Mouse (Mus musculus) kidney, embryonic 14.5 days (tissue): ENCODE results near the gene Id3. TPM values are rescaled to one million over a fixed set of nuclear protein-coding genes. Genes with fewer than 3 reads are reported as not detected.

ENCODE experiments used
- ATAC-seq: fragments of 200-750 bp; cut with Nextera tagmentation; 2 replicates; pipeline ENCODE4 v1.8.0; 2017; ENCODE audit warnings: moderate number of reproducible peaks, mild to moderate bottlenecking, moderate TSS enrichment, moderate library complexity; ENCODE audit not compliant: low FRiP score, low TSS enrichment
- H3K27ac ChIP-seq: fragments of 300-500 bp; sonication (generic); 2 replicates; pipeline ENCODE4 v1.5.1; 2014; ENCODE audit warnings: low read depth, mild to moderate bottlenecking, low read length, moderate library complexity, mixed read lengths
- H3K27me3 ChIP-seq: fragments of 300-500 bp; sonication (generic); 2 replicates; pipeline ENCODE4 v1.6.1; 2014; ENCODE audit warnings: mild to moderate bottlenecking, low read length; ENCODE audit not compliant: control insufficient read depth, insufficient read depth
- H3K36me3 ChIP-seq: fragments of 300-500 bp; sonication (generic); 2 replicates; pipeline ENCODE4 v1.6.1; 2014; ENCODE audit warnings: low read length, mixed read lengths; ENCODE audit not compliant: control insufficient read depth, insufficient read depth
- H3K4me1 ChIP-seq: fragments of 300-500 bp; sonication (generic); 2 replicates; pipeline ENCODE4 v1.6.1; 2014; ENCODE audit warnings: low read length, mixed read lengths; ENCODE audit not compliant: control insufficient read depth, insufficient read depth
- H3K4me2 ChIP-seq: fragments of 300-500 bp; sonication (generic); replicated peaks from 2 replicates; pipeline ENCODE4 v1.6.1; 2014; ENCODE audit warnings: low read depth, mild to moderate bottlenecking, low read length
- H3K4me3 ChIP-seq: fragments of 300-500 bp; sonication (generic); 2 replicates; pipeline ENCODE4 v1.5.1; 2014; ENCODE audit warnings: mild to moderate bottlenecking, low read length
- H3K9ac ChIP-seq: fragments of 300-500 bp; sonication (generic); 2 replicates; pipeline ENCODE4 v1.6.1; 2014; ENCODE audit warnings: low read depth, mild to moderate bottlenecking, low read length, moderate library complexity
- H3K9me3 ChIP-seq: fragments of 300-500 bp; sonication (generic); 2 replicates; pipeline ENCODE4 v1.6.1; 2016; ENCODE audit warnings: low read length; ENCODE audit not compliant: control insufficient read depth
- WGBS: fragments of 180-500 bp; shearing (Covaris S2); extraction: QIAGEN DNeasy Blood & Tissue Kit; methylation state at CpG from one replicate; pipeline ENCODE4 v1.1.7; 2014; 5-methylcytosine and 5-hydroxymethylcytosine counted together
- polyA plus RNA-seq: library from polyadenylated mRNA; unstranded; fragments of >200 nt; fragmentation: Nextera tagmentation; extraction: Ambion mirVana; gene quantifications from 2 replicates; pipeline ENCODE4 v1.2.1, GENCODE M21; 2014

Gene Id3
- polyA plus RNA-seq, 1 experiment from 2014 or later = 848 TPM

GRCm38 (mm10) chr4:136189912-136190311 is 46.6 kb downstream of the Id3 start:
- Histone ChIP-seq H3K4me2 (no peak overlapping the region), H3K4me3 (no peak overlapping the region), H3K4me1 (no peaks in the 10 kb centered on the region), H3K9ac (no peak overlapping the region), H3K36me3 (peaks cover 46% of the 10 kb centered on the region; the same call in 1 of the 2 replicates), H3K9me3 (no peaks in the 10 kb centered on the region), H3K27me3 (no peaks in the 10 kb centered on the region), H3K27ac (no peak overlapping the region)
- ATAC-seq = no peak
- WGBS = 84% methylated on average over 8 of the region's 8 CpGs

- H3K4me3 ChIP-seq = no peak overlapping the region
- H3K27ac ChIP-seq = no peak overlapping the region
- no peak overlapping the region for H3K9ac ChIP-seq
- no peak overlapping the region for H3K4me2 ChIP-seq
- H3K27me3 ChIP-seq = no peaks in the 10 kb centered on the region
- no peaks in the 10 kb centered on the region for H3K9me3 ChIP-seq
- peaks cover 28% of the 10 kb centered on the region; the same call in 1 of the 2 replicates for H3K36me3 ChIP-seq
- 76% methylated on average over 3 of the region's 3 CpGs for WGBS
- no peak for ATAC-seq
- H3K4me1 ChIP-seq = no peaks in the 10 kb centered on the region
These were observed 50.3 kb downstream of the Id3 start for GRCm38 (mm10) chr4:136193571-136193970.

GRCm38 (mm10) chr4:136195029-136195428 is 51.7 kb downstream of the Id3 start:
- Histone ChIP-seq H3K9me3 (no peaks in the 10 kb centered on the region), H3K9ac (no peak overlapping the region), H3K36me3 (peaks cover 25% of the 10 kb centered on the region; the same call in 1 of the 2 replicates), H3K27me3 (no peaks in the 10 kb centered on the region), H3K4me1 (no peaks in the 10 kb centered on the region), H3K4me3 (no peak overlapping the region), H3K4me2 (no peak overlapping the region), H3K27ac (no peak overlapping the region)
- 42% methylated on average over 7 of the region's 7 CpGs for WGBS
- no peak for ATAC-seq

Other genes starting within 250 kb of the Id3 start
- gene Cnr2, start 248.1 kb upstream of the Id3 start, polyA plus RNA-seq = 0.10 and 0.45 TPM in 2 replicates
- gene Fuca1, start 222.8 kb upstream of the Id3 start, polyA plus RNA-seq = 57.6 and 69.2 TPM in 2 replicates
- 81.1 and 81.3 TPM in 2 replicates for gene Hmgcl, start 197.0 kb upstream of the Id3 start, polyA plus RNA-seq
- gene Gale, start 179.8 kb upstream of the Id3 start, polyA plus RNA-seq = 29.0 and 31.3 TPM in 2 replicates
- gene Lypla2, start 170.9 kb upstream of the Id3 start, polyA plus RNA-seq = 133 and 140 TPM in 2 replicates
- gene Pithd1, start 156.2 kb upstream of the Id3 start, polyA plus RNA-seq = 49.0 and 62.1 TPM in 2 replicates
- gene Eloa, start 121.7 kb upstream of the Id3 start, polyA plus RNA-seq = 31.5 and 43.7 TPM in 2 replicates
- gene Rpl11, start 90.1 kb upstream of the Id3 start, polyA plus RNA-seq = 527 and 692 TPM in 2 replicates
- gene E2f2, start 28.9 kb downstream of the Id3 start, polyA plus RNA-seq = 5.7 and 6.0 TPM in 2 replicates
- 2.0 and 3.0 TPM in 2 replicates for gene Asap3, start 62.9 kb downstream of the Id3 start, polyA plus RNA-seq
- 5.4 and 6.3 TPM in 2 replicates for gene Tcea3, start 104.2 kb downstream of the Id3 start, polyA plus RNA-seq
- gene Zfp46, start 141.2 kb downstream of the Id3 start, polyA plus RNA-seq = 12.2 and 22.0 TPM in 2 replicates
- 115 and 180 TPM in 2 replicates for gene Hnrnpr, start 167.4 kb downstream of the Id3 start, polyA plus RNA-seq